Mouse (Mus musculus): ENCODE measurements at regions not wholly inside any gene's neighbourhood (a gene's known extent, or its start where the extent isn't known, plus 50 kb on each side); places are given as distances from the start of the nearest gene placed in this dataset.
A peak's percentile ranks its signal among the peaks of the same experiment; 100 is the strongest.

DNA sequence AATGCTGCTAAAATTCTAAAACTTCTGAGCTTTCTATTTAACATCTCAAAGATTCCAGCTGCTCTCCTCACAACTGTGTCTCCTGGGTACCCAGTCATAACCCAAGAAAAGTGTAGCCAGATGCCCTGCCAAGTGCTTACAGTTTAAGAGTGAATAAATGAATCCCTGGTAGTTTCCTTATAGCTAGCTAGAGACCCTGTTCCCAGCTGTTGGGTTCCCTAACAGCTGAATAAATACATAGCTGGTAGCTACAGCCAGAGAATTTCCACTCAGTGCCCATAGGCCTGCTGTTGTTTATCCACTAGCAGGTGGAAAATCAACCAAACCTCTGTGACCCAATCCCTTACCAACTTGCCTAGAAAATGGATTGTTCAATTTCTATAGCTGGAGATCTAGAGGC is 302.0 kb upstream of the Trib2 start:
- Histone ChIP-seq H3K4me3 (no peak overlapping the region), H3K27ac (no peak overlapping the region)
- intact Hi-C loops (cut with DNase I): no loop called here
- no peak for TF ChIP-seq CTCF (IDR thresholded peaks at IDR 0.05)
- no peak for DNase-seq

DNA sequence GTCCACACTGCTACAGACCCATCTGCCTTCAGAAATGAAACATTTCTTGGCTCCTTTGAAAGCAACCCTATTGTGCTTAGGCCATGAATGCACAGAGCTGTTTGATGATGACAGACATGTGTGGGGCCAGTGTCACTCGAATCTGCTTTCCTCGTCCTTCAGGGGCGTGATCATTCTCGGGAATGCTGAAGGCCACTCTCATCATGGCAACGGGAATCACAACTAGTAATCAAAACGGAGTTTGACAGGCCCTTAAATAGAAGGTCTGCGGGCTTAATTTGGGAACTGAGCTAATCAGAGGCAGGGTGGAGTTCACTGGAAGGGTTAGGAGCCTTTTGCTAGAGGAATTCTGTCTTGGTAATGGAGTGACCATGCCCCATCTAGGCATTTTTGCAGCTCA is 290.2 kb upstream of the Trib2 start:
- no peak for TF ChIP-seq CTCF (IDR thresholded peaks at IDR 0.05)
- intact Hi-C loops (cut with DNase I): no loop called here
- Histone ChIP-seq H3K27ac (peak overlapping the region; percentile 55; the same call in 1 of the 2 replicates), H3K4me3 (no peak overlapping the region)
- no peak for DNase-seq

GRCm38 (mm10) chr12:16098840-16099239 is 282.1 kb upstream of the Trib2 start:
- Histone ChIP-seq H3K4me3 (no peak overlapping the region), H3K27ac (no peak overlapping the region)
- intact Hi-C loops (cut with DNase I): no loop called here
- TF ChIP-seq CTCF (IDR thresholded peaks at IDR 0.05): no peak
- DNase-seq: no peak

DNA sequence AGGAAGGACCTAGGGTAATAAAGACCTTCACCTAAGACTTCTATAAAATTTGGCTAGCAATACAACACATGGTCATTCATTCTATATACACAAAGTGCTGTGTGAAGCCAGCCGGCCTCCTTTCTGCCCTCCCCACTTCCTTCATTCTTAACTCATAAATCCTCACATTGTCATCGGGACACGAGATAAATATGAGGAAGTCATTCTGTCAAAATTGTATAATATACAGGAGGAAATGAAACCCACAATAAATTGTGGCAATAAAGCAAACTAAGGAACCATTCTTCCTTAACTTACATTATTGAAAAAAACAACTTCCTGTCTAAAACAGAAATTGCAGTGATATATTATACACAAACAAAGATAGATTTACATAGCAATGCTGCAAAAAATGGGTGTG is 275.9 kb upstream of the Trib2 start:
- no peak overlapping the region for H3K4me3 ChIP-seq
- intact Hi-C loops (cut with DNase I): no loop called here
- no peak for TF ChIP-seq CTCF (IDR thresholded peaks at IDR 0.05)
- H3K27ac ChIP-seq: no peak overlapping the region
- no peak for DNase-seq

DNA sequence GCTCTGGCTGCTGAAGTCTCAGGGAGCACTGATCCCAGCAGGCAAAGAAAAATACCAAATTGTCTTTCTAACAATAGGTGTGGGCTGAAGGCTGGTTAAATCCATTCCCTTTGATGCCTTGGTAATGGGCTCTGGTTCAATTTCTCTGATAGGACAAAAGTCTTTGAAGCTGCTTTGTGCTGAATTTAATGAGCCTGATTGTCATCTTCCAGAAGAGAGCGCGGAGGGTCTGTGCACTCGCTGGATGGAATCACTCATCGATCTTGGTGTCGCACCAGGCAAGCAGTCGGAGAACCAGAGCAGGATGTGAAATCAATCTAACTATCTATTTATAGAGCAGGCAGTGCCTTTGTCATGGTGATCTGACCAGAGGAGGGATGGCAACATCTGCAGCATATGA is 274.6 kb upstream of the Trib2 start:
- DNase-seq: peak; percentile 23
- no peak overlapping the region for H3K4me3 ChIP-seq
- H3K27ac ChIP-seq: peak overlapping the region; percentile 28; the same call in 1 of the 2 replicates
- intact Hi-C loops (cut with DNase I): no loop called here
- TF ChIP-seq CTCF (IDR thresholded peaks at IDR 0.05): no peak

- intact Hi-C loops (cut with DNase I): no loop called here
- TF ChIP-seq CTCF (IDR thresholded peaks at IDR 0.05): no peak
- Histone ChIP-seq H3K4me3 (no peak overlapping the region), H3K27ac (no peak overlapping the region)
- no peak for DNase-seq
These were observed 266.5 kb upstream of the Trib2 start for GRCm38 (mm10) chr12:16083176-16083575.

GRCm38 (mm10) chr12:16077215-16077614 is 260.5 kb upstream of the Trib2 start:
- Histone ChIP-seq H3K27ac (no peak overlapping the region), H3K4me3 (no peak overlapping the region)
- intact Hi-C loops (cut with DNase I): no loop called here
- no peak for DNase-seq
- no peak for TF ChIP-seq CTCF (IDR thresholded peaks at IDR 0.05)

DNA sequence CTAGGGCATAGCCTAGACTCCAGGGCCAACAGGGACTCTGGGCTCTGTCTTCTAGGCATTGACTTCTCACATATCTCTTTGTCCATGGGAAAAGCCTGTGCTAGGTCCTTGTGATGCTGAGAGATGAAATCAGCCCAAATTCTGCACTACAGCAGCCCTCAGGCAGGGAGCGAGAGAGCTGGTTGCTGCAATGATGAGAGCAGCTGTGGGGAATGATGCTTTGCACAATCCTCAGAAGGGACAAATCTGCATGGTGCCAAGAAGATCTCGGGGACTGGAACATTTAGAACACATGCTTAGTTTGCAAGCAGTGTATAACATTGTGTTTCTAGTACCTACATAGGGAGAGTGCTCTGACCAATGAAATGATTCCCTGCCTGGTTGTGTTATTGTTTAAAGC is 259.2 kb upstream of the Trib2 start:
- Histone ChIP-seq H3K27ac (peak overlapping the region; percentile 50), H3K4me3 (no peak overlapping the region)
- DNase-seq: peak; percentile 28
- TF ChIP-seq CTCF (IDR thresholded peaks at IDR 0.05): peak; percentile 12; the same call in 1 of the 2 replicates
- intact Hi-C loops (cut with DNase I): no loop called here

DNA sequence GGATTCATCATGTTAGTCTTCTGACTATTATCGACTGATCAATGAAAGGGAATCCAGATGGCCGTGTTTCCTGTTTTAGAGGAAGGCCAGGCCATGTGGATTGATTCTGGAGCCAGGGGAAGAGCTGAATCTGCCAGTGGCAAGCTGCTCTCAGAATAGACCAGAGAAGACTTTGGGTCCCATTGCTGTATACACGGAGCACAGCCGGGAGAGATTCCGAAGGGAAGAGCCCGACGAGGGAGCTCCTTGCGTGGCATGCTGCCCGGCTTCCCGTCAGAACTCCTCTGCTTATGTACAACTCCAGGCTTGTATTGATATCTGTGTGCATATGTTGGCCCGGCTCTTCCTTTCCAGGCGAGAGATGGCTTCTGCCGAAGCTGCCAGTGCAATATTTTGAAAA is 252.2 kb upstream of the Trib2 start:
- intact Hi-C loops (cut with DNase I): no loop called here
- Histone ChIP-seq H3K27ac (no peak overlapping the region), H3K4me3 (no peak overlapping the region)
- DNase-seq: no peak
- TF ChIP-seq CTCF (IDR thresholded peaks at IDR 0.05): no peak

- Histone ChIP-seq H3K27ac (no peak overlapping the region), H3K4me3 (no peak overlapping the region)
- DNase-seq: no peak
- no peak for TF ChIP-seq CTCF (IDR thresholded peaks at IDR 0.05)
- intact Hi-C loops (cut with DNase I): no loop called here
These were observed 246.0 kb upstream of the Trib2 start for GRCm38 (mm10) chr12:16062689-16063088.

DNA sequence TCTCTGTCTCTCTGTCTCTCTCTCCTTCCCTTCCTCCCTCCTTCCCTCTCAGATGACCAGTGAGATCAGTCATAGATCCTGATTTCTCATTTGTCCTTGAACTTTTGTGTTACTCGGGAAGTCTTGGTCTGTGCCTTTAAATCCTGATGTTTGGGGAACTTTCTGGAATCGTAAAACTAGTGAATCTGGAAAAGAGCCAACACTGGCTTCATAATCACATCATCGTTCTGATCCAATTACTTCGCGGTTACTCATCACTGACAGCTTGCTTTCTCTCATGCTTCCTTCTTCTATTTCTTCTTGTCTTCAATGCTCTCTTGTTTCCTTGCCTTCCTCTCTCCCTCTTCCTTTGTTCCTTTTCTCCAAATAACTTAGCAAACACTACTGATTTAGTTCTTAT is 243.7 kb upstream of the Trib2 start:
- Histone ChIP-seq H3K4me3 (no peak overlapping the region), H3K27ac (no peak overlapping the region)
- intact Hi-C loops (cut with DNase I): no loop called here
- DNase-seq: no peak
- no peak for TF ChIP-seq CTCF (IDR thresholded peaks at IDR 0.05)

GRCm38 (mm10) chr12:16058255-16058654 is 241.5 kb upstream of the Trib2 start:
- TF ChIP-seq CTCF (IDR thresholded peaks at IDR 0.05): no peak
- Histone ChIP-seq H3K27ac (no peak overlapping the region), H3K4me3 (no peak overlapping the region)
- DNase-seq: no peak
- intact Hi-C loops (cut with DNase I): no loop called here

GRCm38 (mm10) chr12:16056831-16057230 is 240.1 kb upstream of the Trib2 start:
- H3K4me3 ChIP-seq: no peak overlapping the region
- no peak overlapping the region for H3K27ac ChIP-seq
- DNase-seq: no peak
- no peak for TF ChIP-seq CTCF (IDR thresholded peaks at IDR 0.05)
- intact Hi-C loops (cut with DNase I): no loop called here

DNA sequence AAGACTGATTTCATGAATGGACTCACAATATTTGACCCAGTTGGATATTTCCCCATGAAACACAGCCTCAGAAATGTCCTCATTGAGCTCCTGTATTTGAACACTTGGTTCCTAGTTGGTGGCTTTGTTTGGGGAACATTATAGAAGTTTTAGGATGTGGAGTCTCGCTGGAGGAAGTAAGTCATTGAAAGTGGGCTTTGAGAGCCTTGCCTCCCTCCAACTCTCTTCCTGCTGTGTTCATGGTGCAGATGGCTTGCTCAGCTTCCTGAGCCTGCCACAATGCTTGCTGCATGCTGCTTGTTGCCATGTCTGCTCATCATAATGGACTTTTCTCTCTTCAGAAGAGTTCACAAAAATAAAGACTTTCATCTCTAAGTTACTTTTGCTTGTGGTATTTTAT is 239.5 kb upstream of the Trib2 start:
- no peak overlapping the region for H3K27ac ChIP-seq
- no peak overlapping the region for H3K4me3 ChIP-seq
- intact Hi-C loops (cut with DNase I): no loop called here
- DNase-seq: no peak
- no peak for TF ChIP-seq CTCF (IDR thresholded peaks at IDR 0.05)

DNA sequence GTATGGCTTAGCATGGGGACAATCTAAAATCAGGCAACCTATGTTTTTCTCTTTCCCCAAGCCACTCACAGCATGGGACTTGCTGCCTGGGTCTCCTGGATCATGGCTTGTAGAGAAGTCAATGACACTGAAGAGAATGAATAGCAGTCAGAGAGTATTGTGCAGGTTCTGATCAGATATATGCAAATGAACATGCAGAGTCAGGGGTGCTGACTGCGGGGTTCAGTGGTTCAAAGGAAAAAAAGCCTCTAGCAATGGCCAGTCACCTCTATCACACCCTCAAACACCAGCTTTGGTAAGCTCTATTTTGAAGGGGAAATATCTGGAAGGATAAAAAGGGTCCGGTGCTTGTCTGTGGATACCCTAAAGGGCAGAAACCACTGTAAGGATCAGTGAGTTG is 237.9 kb upstream of the Trib2 start:
- no peak overlapping the region for H3K27ac ChIP-seq
- TF ChIP-seq CTCF (IDR thresholded peaks at IDR 0.05): no peak
- no peak for DNase-seq
- intact Hi-C loops (cut with DNase I): no loop called here
- H3K4me3 ChIP-seq: no peak overlapping the region

Data from gastrocnemius, adult 2 months (tissue).